Mouse (Mus musculus): Measurements from ENCODE around the gene Gjb3.

Gjb3 gene

GRCm38 (mm10) chr4:127334870-127335504 is 4.3 kb upstream of the Gjb3 start:
- DNase-seq: no peak

- no peak for DNase-seq
These were observed 527 bp upstream of the Gjb3 start for GRCm38 (mm10) chr4:127331171-127331570.

GRCm38 (mm10) chr4:127329751-127330150 is 893 bp downstream of the Gjb3 start:
- no peak for DNase-seq

GRCm38 (mm10) chr4:127329046-127329445 is 1.6 kb downstream of the Gjb3 start:
- DNase-seq: no peak

- DNase-seq: no peak
These were observed 2.3 kb downstream of the Gjb3 start for GRCm38 (mm10) chr4:127328378-127328777.

DNA sequence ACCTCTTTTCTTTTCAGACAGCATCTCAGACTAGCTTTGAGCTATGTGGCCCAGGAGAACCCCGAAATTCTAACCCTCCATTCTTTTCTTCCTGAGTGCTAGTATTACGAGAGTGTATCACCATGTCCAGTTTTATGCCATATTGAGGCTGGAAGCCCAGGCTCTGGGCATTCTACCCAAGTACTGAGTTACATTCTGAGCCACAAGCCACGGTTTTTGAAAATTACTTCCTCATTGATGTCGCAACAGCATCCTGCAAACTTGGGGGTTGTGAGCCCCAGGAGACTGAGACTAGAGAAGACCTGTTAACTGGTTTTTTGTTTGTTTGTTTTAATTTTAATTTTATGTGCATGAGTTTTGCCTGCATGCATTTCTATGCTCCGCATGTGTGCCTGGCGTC is 2.9 kb downstream of the Gjb3 start:
- DNase-seq: no peak

DNA sequence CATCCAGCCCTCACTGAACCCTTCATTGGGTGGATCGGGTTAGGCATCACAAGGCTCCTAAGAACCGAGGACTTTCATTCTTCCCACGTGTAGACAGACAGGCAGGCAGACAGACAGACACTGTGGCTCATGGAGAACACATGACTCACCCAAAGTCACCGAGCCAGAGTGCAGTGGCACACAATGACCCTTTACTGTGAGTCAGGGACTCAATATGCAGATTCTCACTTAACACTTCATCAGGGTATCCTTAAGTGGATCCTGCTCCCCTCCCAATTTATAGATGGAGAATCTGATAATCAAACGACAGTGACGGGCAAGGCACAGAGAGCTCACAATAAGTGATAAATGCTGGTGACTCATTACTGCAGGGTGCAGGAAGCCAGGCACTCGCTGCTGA is 3.4 kb downstream of the Gjb3 start:
- no peak for DNase-seq

DNA sequence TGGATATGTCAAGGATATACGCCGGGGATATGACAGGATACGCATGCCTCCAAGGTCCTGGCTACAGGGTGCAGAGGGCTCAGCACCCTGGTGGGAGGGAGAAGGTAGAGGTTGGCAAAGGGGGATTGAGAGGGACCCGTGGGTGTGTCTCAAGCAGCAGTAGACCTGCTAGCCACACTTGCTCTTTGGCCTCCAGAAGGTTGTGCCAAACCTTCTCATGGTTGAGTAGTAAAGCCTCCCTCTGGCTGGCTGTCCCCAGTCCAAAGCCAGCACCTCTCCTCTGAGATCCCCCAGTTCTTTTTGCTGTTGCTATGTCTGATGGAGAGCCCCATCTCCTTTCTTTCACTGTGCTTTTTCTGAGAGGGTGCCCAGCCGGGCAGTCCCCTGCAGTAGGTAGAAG is 5.4 kb downstream of the Gjb3 start:
- DNase-seq: no peak

DNA sequence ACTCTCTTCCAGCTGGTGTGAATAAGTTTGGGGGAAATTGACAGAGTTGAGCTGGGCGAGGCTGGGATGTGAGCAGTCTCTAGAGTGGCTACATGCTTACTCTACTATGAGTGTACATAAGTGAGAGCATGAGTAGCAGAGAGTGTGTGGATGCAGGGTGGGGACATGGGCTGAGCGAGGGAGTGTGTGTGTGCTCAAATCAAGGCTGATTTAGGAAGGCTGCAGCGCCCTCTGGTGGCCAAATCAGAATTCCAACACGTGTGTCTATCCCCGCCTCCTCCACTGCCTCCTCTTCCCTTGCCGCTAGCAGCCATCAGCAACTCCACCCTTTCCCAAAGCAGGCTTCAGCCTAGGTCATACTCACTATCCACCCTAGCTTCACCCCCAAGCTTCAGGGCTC is 5.9 kb downstream of the Gjb3 start:
- peak; percentile 39 to 58 for DNase-seq

DNA sequence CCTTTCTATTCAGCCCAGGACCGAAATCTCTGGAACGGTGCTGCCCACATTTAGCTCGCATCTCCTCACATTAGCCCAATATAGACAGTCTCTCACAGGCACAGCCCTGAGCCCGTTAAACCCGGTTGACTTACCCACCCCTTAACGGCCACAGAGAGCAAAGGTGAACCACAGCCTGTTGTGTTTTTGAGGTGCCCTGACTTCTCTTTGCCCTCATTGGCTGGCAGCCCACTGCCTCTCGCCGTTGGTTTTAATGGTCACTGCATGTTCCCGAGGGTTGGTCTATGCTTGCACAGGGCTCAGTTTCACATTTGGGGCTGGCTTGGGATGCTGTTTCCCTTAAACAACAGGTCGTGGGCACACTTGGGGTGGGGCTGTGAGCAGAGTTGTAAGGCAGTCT is 6.3 kb downstream of the Gjb3 start:
- DNase-seq: no peak

DNA sequence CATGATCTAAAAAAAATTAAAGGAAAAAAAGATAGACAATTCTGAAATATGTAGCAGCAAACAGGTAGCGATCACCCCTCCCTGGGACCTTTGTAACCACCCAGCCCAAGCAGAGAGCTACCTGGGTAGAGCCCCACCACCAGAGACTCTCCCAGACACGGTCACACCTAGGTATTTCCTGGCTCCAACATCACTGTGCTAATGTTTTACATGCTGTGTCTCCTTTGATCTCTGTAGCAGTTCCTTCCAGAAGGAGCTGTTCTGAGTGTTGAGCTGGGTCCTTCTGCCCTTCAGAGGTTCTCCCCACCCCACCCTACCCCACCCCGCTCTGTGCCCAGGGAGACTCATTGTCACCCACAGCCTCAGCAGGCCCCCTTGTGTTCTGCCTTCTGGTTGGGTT is 7.0 kb downstream of the Gjb3 start:
- no peak for DNase-seq

GRCm38 (mm10) chr4:127319613-127320012 is 11.0 kb downstream of the Gjb3 start:
- peak in 1 of 2 experiments; percentile 16 for DNase-seq

GRCm38 (mm10) chr4:127317143-127317542 is 13.5 kb downstream of the Gjb3 start:
- no peak for DNase-seq

DNA sequence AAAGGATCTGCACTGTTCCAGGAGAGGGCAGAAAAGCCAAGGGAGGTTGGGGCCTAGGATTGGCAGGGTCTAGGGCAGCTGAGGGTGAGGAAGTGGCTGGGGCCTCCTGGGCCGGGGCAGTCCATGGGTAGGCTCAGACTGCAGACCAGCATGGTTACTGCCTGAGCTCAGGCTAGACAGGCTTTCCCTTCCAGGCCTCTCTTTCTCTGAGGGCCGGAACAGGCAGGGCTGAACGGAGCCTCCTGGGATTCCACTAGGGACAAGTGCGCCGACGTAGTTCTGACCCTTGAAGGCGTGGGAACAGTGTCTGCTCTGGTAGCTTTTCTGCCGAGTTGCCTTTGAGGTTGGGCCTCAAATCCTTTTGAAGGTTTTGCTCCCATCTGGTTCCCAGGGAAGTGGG is 14.9 kb downstream of the Gjb3 start:
- DNase-seq: no peak

GRCm38 (mm10) chr4:127314585-127314984 is 16.1 kb downstream of the Gjb3 start:
- DNase-seq: no peak

GRCm38 (mm10) chr4:127313861-127314260 is 16.8 kb downstream of the Gjb3 start, which contains the start of gene Gja4:
Gene Gja4, minus strand, starts transcription at chr4:127314039.
- peak; percentile 34 to 45 for DNase-seq

DNA sequence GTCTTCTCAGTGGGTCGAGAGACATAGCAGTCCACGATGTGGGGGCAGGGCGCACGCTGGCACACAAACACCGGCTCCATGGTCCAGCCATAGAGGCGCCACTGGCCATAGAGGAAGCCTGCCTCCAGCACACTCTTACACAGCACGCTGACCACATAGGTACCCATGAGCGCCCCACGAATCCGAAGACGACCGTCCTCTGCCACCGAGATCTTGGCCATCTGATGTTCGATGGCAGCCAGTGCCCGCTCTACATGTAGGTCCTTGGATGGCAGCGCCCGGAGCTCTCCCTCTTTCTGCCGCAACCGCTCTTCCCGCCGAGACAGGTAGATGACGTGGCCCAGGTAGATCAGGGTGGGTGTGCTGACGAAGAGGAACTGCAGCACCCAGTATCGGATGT is 18.3 kb downstream of the Gjb3 start:
- DNase-seq: no peak

DNA sequence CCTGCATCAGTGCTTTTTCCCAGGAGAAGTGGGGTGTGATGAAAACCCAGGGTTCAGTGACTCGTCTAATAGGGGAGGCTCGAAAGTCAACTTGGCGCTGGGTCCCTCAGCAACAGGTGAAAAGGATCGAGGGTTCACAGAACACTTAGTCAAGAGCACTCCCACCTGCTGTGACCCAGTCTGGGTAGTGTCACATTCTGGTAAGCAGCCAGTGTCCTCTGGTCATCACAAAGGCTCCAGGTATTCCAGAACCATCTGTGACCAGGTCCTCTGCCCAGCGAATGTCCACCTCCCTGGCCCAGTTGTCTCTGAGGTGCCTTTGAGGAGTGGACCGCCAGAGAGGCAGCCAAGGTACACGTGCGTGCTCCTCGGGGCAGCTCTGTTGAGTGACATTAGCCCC is 19.1 kb downstream of the Gjb3 start:
- no peak for DNase-seq

DNA sequence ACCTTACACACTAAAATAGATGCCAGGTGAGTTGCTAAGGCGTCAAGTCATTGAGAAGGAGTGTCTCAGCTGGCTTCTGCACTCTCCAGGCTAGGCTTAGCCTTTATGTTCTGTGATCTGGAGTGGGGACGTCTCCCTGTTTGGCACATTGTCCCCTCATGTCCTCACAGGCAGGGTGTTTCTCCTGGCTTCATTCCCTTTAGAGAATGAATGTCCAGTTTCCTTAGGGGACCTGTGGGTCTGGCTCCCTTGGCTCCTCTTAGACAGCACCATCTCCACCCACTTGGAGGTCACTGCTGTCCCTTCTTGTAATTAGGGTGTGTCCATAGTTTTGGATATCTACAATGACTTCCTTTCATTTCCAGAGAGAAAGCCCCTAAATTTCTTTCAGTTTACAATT is 23.7 kb downstream of the Gjb3 start:
- DNase-seq: no peak

DNA sequence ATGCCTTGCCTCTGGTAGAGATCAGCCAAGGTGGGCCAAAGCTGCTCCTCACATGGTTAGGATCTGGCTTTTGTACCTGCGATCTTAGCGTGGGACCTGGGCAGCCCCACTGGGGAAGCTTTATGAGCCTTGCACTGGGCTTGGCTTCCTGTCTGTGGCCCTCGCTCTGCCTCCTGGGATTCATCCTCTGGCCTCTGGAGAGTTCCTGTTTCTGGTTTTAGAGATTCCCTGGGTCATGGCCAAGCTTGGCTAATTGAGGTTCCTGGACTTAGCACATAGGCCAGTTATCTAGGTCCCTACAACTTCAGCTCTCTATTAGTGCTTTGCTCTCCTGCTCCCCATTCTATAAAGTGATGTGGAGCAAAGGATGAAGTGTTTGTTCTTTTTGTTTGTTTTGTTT is 26.8 kb downstream of the Gjb3 start:
- DNase-seq: no peak

DNA sequence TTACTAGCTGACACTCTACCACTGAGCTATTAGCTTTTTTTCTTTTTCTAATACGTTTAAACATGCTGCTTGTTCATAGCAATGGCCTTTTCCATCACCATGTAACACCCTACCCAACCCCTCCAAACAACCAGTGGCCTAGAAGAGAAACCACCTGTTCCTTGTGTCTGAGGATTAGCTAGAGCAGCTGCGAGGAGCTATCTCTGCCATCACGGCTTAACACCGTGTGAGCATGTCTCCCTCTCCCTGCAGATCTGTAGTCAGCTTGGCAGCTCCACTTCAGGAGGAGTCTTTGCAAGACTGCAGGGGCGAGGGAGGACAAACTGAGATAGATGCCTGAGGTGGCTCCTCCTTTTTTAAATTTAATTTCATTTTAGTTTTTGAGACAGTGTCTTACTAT is 30.1 kb downstream of the Gjb3 start:
- DNase-seq: no peak

DNA sequence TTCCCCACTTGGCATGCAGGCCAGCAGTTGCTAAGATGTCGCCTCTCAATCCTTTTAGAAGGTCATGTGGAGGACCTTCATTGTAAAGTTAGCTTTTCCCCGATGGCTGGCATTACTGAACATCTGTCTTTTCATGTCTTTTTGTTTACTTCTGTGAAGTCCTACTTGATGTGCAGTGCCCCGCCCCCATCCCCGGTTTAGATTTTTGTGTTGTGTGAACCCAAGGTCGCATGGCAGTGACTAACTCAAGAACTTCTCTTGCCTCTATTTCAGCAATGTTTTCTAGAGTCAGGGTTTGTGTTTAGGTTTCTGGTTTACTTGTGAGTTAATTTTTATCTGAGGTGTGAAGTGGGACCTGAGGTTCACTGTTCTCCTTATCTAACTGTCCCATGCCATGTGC is 38.0 kb downstream of the Gjb3 start:
- no peak for DNase-seq

DNA sequence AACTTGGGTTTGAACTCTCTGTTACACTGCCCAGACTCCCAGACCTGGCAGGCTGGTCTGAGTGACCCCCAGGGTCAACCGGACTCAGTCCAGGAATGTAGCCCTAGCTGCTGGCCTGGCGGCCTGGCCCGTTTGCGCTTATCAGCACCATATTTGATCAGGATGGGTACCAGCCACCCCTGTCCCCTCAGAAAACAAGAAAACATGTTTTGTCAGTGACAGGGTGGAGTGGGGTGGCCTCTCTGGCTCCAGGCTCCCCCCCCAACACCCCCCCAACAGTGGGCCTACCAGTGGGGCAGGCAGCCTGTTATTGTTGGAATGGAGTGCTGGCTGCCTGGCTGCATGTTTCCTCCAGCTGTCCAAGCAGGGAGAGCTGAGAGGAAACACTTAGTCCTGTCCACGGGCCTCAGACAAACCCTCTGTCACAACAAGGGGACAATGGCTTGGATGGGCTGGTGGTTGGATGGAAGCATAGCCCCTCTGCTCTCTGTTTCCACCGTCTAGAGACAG is 41.5 kb downstream of the Gjb3 start:
- no peak for DNase-seq

DNA sequence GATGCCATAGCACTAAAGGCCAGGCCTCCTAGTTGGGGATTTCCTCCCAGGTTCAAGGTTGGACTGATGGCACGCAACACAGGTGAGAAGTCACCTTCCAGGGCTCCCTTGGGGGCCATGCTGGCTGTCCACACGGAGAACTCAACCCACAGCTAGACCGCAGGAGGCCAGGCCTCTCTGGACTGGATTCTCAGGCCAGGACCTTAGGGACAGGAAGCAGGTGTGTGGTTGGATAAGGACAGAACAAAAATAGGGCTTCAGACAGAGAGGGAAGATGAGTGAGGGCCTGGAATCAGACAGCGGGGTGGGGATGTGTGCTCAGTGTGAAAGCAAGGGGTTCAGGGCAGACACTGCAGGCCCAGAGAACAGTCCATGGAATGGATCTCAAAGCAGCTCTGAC is 43.7 kb downstream of the Gjb3 start:
- no peak for DNase-seq

- DNase-seq: no peak
These were observed 51.4 kb downstream of the Gjb3 start for GRCm38 (mm10) chr4:127279241-127279640.

Data from thymus, postnatal 36 days (tissue).